Mouse (Mus musculus) liver, embryonic 16.5 days (tissue): Measurements from ENCODE around the gene Mmp2. TPM values are rescaled to one million over a fixed set of nuclear protein-coding genes. Genes with fewer than 3 reads are reported as not detected.

ENCODE experiments used
- ATAC-seq: fragments of 200-750 bp; cut with Nextera tagmentation; 2 replicates; pipeline ENCODE4 v1.8.0; 2017; ENCODE audit warnings: low read depth, mild to moderate bottlenecking, moderate number of reproducible peaks, moderate library complexity
- H3K27ac ChIP-seq: fragments of 300-500 bp; sonication (generic); 2 replicates; pipeline ENCODE4 v1.5.1; 2014; ENCODE audit warnings: mild to moderate bottlenecking, low read length
- H3K27me3 ChIP-seq: fragments of 300-500 bp; sonication (generic); 2 replicates; pipeline ENCODE4 v1.6.1; 2014; ENCODE audit warnings: low read depth, low read length, mixed read lengths; ENCODE audit not compliant: control insufficient read depth, insufficient read depth
- H3K36me3 ChIP-seq: fragments of 300-500 bp; sonication (generic); 2 replicates; pipeline ENCODE4 v1.6.1; 2014; ENCODE audit warnings: mild to moderate bottlenecking; ENCODE audit not compliant: control insufficient read depth, insufficient read depth
- H3K4me1 ChIP-seq: fragments of 300-500 bp; sonication (generic); 2 replicates; pipeline ENCODE4 v1.6.1; 2014; ENCODE audit warnings: low read depth, low read length, mixed read lengths; ENCODE audit not compliant: control insufficient read depth
- H3K4me2 ChIP-seq: fragments of 300-500 bp; sonication (generic); 2 replicates; pipeline ENCODE4 v1.6.1; 2014; ENCODE audit warnings: low read depth, low read length, mixed read lengths
- H3K4me3 ChIP-seq: fragments of 300-500 bp; sonication (generic); 2 replicates; pipeline ENCODE4 v1.5.1; 2014; ENCODE audit warnings: low read depth, mild to moderate bottlenecking, low read length
- H3K9ac ChIP-seq: fragments of 300-500 bp; sonication (generic); 2 replicates; pipeline ENCODE4 v1.6.1; 2014; ENCODE audit warnings: low read depth, low read length
- H3K9me3 ChIP-seq: fragments of 300-500 bp; sonication (generic); replicated peaks from 2 replicates; pipeline ENCODE4 v1.6.1; 2016; ENCODE audit warnings: low read length; ENCODE audit not compliant: control insufficient read depth
- WGBS: fragments of 180-500 bp; shearing (Covaris S2); extraction: QIAGEN DNeasy Blood & Tissue Kit; methylation state at CpG from one replicate; pipeline ENCODE4 v1.1.7; 2014; ENCODE audit not compliant: insufficient replicate concordance; 5-methylcytosine and 5-hydroxymethylcytosine counted together
- polyA plus RNA-seq: library from polyadenylated mRNA; unstranded; fragments of >200 nt; fragmentation: Nextera tagmentation; extraction: Ambion mirVana; gene quantifications from 2 replicates; pipeline ENCODE4 v1.2.1, GENCODE M21; 2015

Mmp2 gene
- polyA plus RNA-seq, 1 experiment from 2014 or later: 10.1 TPM

DNA sequence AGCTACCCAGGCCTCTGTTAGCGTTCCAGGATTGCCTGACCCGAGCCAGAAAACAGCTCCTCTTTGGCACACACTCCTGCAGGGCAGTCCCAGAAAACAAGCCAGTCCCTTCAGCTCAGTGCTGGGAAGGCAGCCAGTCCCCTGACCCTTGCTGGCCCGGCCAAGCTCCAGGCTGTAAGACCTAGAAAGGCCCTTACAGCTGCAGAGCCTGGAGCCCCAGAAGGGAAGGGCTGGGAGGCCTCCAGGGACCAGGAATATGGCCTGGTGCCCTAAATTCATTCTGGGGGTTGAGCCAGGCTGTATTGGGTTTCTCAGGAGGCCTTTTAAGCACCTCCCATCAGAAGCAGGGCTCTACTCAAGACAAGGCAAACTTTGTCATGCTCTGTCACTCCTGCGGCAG lies 23.1 kb downstream of the Mmp2 start:
- H3K4me2 ChIP-seq: no peak overlapping the region
- H3K4me1 ChIP-seq: no peaks in the 10 kb centered on the region; the same call in 1 of the 2 replicates
- H3K9ac ChIP-seq: no peak overlapping the region
- WGBS: 54% methylated on average over 4 of the region's 4 CpGs
- no peaks in the 10 kb centered on the region for H3K36me3 ChIP-seq
- no peaks in the 10 kb centered on the region for H3K9me3 ChIP-seq
- no peak overlapping the region for H3K27ac ChIP-seq
- H3K27me3 ChIP-seq: peaks cover 7% of the 10 kb centered on the region
- no peak overlapping the region for H3K4me3 ChIP-seq
- no peak for ATAC-seq

GRCm38 (mm10) chr8:92851381-92851780 lies 24.3 kb downstream of the Mmp2 start:
- Histone ChIP-seq H3K27me3 (peaks cover 15% of the 10 kb centered on the region), H3K9me3 (no peaks in the 10 kb centered on the region), H3K36me3 (no peaks in the 10 kb centered on the region), H3K4me1 (no peaks in the 10 kb centered on the region; the same call in 1 of the 2 replicates), H3K9ac (no peak overlapping the region), H3K4me2 (no peak overlapping the region), H3K4me3 (no peak overlapping the region), H3K27ac (no peak overlapping the region)
- 78% methylated on average over 3 of the region's 3 CpGs for WGBS
- ATAC-seq: no peak

DNA sequence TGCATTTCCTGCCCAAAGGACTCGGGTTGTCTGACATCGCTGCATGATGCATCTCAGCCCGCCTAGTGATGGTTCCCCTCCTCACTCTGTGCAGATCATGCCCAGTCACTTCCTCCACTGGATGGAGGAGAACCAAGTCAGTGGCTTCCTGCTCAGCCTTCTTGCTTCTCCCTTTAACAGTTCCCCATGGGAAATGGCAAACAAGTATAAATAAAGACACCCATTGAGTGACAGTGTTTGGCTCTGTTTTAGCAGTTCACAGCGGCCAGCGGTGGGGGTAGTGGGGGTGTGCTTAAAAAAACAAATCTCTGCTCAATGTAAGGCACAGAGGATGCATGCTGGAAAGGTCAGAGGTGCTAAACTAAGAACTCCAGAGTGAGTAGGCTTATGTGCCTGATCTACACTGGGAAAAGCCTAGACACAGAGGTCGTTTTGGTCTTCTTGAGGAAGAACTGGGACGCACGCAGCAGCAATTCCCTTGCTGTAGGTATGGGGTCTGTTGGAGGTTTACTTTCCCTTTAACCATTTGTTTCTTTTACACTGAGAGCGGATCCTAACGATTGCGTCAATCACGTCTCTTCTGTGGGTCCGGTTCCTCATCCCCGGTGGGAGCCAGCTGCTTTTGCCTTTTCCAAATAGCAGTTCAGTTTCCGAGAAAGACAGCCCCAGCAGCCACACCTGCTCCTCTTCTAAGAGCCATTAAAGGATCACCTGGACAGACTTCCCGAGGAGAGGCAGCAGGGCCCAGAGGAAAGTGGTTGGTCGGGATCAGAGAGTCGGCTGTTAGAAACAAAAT lies 26.3 kb downstream of the Mmp2 start:
- 29% methylated on average over 18 of the region's 18 CpGs for WGBS
- Histone ChIP-seq H3K27me3 (peaks cover 15% of the 10 kb centered on the region), H3K27ac (peak overlapping the region; percentile 50), H3K4me1 (no peaks in the 10 kb centered on the region; the same call in 1 of the 2 replicates), H3K9ac (no peak overlapping the region), H3K36me3 (no peaks in the 10 kb centered on the region), H3K9me3 (no peaks in the 10 kb centered on the region), H3K4me2 (peak overlapping the region; percentile 24; the same call in 1 of the 2 replicates), H3K4me3 (no peak overlapping the region)
- ATAC-seq: peak; percentile 41; the same call in 1 of the 2 replicates

DNA sequence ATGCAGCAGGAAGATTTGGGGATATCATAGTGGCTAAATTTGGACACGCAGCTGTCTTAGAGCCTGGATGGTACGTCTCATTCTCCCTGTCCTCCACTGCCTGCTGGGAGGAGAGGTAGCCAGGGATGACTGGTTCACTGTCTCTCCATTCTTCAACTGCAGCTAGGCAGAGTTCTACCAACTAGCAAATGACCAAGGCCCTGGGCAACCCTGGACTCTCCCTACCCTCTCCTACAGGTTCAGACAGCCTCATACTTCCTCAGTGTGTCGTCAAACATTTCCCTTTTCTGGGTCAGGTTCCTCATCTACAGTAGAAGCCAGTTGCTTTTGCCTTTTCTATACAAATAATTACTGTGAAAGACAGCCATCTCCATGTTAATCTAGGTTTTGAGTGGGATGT lies 27.6 kb downstream of the Mmp2 start:
- 52% methylated on average over 3 of the region's 3 CpGs for WGBS
- ATAC-seq: 0 out of 2 replicates have a peak, but pooled peaks have one; percentile 21
- H3K9me3 ChIP-seq: no peaks in the 10 kb centered on the region
- H3K27ac ChIP-seq: no peak overlapping the region; the same call in 1 of the 2 replicates
- no peaks in the 10 kb centered on the region; the same call in 1 of the 2 replicates for H3K4me1 ChIP-seq
- peaks cover 15% of the 10 kb centered on the region for H3K27me3 ChIP-seq
- H3K9ac ChIP-seq: no peak overlapping the region
- H3K4me3 ChIP-seq: no peak overlapping the region
- no peaks in the 10 kb centered on the region for H3K36me3 ChIP-seq
- H3K4me2 ChIP-seq: peak overlapping the region; percentile 56

GRCm38 (mm10) chr8:92855171-92855894 lies 28.2 kb downstream of the Mmp2 start, which contains the start of gene Lpcat2:
Gene Lpcat2, plus strand, starts transcription at chr8:92855339.
- ATAC-seq: 0 out of 2 replicates have a peak, but pooled peaks have one; percentile 41
- peak within 1 kb of the TSS; percentile 59 for H3K4me3 ChIP-seq
- H3K27ac ChIP-seq: peak within 1 kb of the TSS; percentile 2; the same call in 1 of the 2 replicates
- no peaks in the 10 kb centered on the region; the same call in 1 of the 2 replicates for H3K4me1 ChIP-seq
- under 1% methylated on average over 49 of the region's 50 CpGs for WGBS
- H3K9me3 ChIP-seq: no peaks in the 10 kb centered on the region
- peak within 1 kb of the TSS; percentile 56 for H3K4me2 ChIP-seq
- no peaks in the 10 kb centered on the region for H3K36me3 ChIP-seq
- H3K9ac ChIP-seq: peak within 1 kb of the TSS; percentile 38
- peaks cover 15% of the 10 kb centered on the region for H3K27me3 ChIP-seq

DNA sequence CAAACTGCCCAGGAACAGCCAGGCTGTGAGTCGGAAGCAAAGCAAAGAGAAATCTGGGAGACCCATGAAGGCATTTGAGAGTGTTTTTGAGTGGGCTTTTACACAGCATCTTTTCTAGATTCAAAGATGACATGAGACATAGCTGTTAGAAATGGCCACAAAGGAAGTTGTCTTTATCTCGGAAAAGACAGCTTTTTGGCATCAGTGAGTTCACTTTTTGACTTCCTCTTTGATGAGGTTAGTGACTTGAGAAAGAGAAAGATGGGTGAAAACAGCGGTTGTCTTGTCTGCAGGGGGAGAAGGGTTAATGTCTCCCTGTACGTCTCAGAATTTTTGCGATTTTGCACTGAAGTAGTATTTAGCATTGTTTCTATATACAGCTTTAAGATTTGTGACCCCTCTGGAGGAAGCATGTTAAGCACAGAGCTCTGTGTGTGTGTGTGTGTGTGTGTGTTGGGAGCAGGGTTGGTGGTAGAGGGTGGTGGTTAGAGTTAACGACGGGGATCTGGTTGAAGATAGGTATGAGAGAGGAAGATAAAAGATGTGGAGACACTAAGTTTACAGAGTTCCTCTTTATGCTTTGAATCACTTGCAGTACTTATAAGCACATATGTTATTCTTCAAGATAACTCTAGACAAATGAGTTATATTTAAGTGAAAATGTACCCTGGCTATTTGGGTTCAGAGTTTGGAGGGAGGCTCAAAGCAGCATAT lies 29.3 kb downstream of the Mmp2 start:
- Histone ChIP-seq H3K27me3 (peaks cover 15% of the 10 kb centered on the region), H3K27ac (no peak overlapping the region), H3K4me3 (peak overlapping the region; percentile 59), H3K9me3 (no peaks in the 10 kb centered on the region), H3K4me2 (peak overlapping the region; percentile 56), H3K4me1 (no peaks in the 10 kb centered on the region; the same call in 1 of the 2 replicates), H3K9ac (no peak overlapping the region), H3K36me3 (no peaks in the 10 kb centered on the region)
- ATAC-seq: no peak
- 16% methylated on average over 7 of the region's 7 CpGs for WGBS

- 70% methylated on average over 14 of the region's 14 CpGs for WGBS
- no peak for ATAC-seq
- H3K4me3 ChIP-seq: no peak overlapping the region
Observed at GRCm38 (mm10) chr8:92858475-92859182, 31.5 kb downstream of the Mmp2 start.

GRCm38 (mm10) chr8:92861977-92862376 lies 34.9 kb downstream of the Mmp2 start:
- Histone ChIP-seq H3K36me3 (no peaks in the 10 kb centered on the region), H3K27ac (no peak overlapping the region), H3K4me1 (no peaks in the 10 kb centered on the region), H3K9ac (no peak overlapping the region), H3K27me3 (no peaks in the 10 kb centered on the region), H3K9me3 (no peaks in the 10 kb centered on the region), H3K4me2 (no peak overlapping the region), H3K4me3 (no peak overlapping the region)
- WGBS: 68% methylated on average over 1 of the region's 1 CpGs
- ATAC-seq: no peak

More at GRCm38 (mm10) chr8:92858475-92859182, 31.5 kb downstream of the Mmp2 start:
- Histone ChIP-seq H3K36me3 (no peaks in the 10 kb centered on the region), H3K9me3 (no peaks in the 10 kb centered on the region), H3K9ac (no peak overlapping the region), H3K4me2 (no peak overlapping the region), H3K27me3 (peaks cover 15% of the 10 kb centered on the region), H3K27ac (no peak overlapping the region), H3K4me1 (no peaks in the 10 kb centered on the region; the same call in 1 of the 2 replicates)
